Mouse (Mus musculus) fibroblast of lung, adult 2 months (primary cell): Measurements from ENCODE around the gene Atcay.
A peak's percentile ranks its signal among the peaks of the same experiment; 100 is the strongest.
"Not testable (repeated sequence)": the region's sequence is repeated elsewhere in the genome, so short reads cannot be mapped to it uniquely, and the experiment has no call there.

Experiments used
- DNase-seq: peaks from one replicate; pipeline ENCODE4 v3.0.0-alpha.2; 2011; ENCODE audit warnings: low read depth

Gene Atcay

DNA sequence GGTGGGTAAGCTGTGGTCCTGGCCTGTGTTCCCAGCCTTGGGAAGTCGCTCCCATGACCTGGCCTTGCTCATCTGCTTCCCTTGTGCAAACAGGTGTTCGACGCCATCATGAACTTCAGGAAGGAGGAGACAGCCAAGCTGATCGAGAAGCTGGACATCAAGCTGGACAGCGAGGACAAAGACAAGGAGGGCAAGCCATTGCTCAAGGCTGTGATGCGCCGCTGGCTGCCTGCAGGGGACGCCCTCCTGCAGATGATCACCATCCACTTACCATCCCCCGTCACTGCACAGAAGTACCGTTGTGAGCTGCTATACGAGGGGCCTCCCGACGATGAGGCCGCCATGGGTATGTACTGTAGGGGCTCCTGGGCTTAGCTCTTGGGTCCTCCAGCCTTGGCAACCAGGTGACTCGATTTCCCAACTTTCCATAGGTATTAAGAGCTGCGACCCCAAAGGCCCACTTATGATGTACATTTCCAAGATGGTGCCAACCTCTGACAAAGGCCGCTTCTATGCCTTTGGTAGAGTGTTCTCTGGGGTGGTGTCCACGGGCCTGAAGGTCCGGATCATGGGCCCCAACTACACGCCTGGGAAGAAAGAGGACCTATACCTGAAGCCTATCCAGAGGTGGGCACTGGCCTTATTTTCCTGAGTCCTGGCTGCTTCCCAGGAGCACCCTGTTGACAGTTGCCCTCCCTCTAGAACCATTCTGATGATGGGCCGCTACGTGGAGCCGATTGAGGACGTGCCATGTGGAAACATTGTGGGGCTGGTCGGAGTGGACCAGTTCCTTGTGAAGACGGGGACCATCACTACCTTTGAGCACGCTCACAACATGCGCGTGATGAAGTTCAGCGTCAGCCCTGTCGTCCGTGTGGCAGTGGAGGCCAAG lies 50.9 kb downstream of the Atcay start:
- no peak for DNase-seq

DNA sequence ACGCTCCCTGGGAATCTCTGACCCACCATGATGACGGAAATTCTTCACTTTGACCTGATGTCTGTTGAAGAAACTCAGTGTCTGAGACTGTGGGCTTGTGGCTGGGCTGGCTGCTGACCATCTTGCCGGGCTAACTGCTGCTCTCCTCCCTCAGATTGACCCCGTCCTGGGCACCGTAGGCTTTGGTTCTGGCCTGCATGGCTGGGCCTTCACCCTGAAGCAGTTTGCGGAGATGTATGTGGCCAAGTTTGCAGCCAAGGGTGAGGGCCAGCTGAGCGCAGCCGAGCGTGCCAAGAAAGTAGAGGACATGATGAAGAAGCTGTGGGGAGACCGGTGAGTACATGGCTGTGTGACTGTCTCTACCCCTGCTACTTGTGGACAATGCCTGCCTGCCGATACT lies 51.7 kb downstream of the Atcay start:
- DNase-seq: no peak

DNA sequence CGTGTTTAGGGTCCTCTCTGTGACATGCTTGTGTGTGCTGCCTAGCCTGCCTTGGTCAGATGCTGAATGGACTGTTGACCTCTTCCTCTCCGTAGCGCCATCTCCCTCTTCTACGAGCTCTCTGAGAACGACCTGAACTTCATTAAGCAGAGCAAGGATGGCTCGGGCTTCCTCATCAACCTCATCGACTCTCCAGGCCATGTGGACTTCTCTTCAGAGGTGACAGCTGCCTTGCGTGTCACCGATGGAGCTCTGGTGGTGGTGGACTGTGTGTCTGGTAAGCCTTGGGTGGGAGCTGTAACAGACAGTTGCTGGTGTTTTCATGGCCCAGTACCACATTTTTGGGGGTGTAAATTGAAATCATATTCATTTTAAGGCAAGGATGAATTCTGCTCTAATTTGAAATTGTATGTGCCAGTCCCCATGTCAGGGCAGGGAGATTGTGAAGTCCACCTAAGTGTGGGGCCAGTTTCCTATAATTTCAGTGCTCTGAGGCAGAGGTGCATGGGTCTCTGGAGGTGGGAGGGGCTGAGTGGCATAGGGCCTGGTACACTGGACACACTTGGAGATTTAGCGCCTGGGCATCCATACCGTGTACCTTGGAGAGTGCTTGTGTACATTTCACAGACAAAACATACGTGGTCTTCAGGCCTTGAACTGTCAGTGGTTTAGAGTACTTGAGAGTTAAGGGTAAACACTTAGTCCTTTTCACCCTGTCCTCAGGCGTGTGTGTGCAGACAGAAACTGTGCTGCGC lies 52.5 kb downstream of the Atcay start:
- DNase-seq: no peak

DNA sequence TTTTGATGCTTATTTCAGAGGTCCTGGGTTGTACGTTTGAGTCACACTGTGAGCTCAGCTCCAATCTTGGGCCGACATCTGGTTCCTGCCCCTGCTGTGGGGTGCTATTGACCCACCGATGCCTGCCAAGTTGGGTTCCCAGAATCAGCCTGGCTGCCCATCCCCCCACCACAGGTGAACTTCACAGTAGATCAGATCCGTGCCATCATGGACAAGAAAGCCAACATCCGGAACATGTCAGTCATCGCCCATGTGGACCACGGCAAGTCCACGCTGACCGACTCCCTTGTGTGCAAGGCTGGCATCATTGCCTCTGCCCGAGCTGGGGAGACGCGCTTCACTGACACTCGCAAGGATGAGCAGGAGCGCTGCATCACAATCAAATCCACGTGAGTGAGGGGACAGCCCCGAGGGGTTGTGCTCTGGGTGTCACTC lies 53.1 kb downstream of the Atcay start:
- no peak for DNase-seq

DNA sequence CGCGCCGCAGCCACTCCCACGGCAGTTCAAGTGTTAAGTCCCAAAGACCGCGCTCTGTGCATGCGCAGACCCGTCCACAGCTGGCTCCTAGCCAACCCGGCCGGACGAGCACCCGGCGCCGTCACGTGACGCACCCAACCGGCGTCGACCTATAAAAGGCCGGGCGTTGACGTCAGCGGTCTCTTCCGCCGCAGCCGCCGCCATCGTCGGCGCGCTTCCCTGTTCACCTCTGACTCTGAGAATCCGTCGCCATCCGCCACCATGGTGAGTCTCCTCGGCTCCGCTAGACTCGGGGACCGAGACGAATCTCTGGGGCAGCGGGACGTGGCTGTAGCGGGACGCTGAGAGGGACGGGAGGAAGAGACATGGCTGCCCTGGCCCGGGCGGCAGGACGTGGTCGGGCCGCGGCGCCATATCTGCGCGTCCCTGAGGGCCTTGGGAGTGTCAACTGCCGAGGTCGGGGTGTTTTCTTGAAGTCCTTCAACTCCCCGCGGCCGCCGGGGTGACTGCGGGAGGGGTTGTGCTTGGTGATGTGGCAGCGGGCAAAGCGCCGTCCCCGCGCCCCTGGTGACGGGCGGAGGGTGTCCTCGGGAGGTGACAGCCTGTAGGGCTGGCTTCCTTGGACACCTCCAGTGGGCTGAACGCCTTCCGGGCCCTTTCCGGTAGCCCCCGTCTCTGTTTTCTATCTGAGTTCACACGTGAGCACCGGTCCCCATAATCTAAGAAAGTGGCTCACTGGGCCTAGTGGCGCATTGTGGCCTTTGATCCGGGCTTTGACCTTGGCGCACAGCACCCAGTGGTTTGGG lies 54.0 kb downstream of the Atcay start, which contains the start of gene Eef2:
Gene Eef2 (plus strand): TSS at position 166 of the 806 bp plus-strand sequence.
- DNase-seq: no peak

DNA sequence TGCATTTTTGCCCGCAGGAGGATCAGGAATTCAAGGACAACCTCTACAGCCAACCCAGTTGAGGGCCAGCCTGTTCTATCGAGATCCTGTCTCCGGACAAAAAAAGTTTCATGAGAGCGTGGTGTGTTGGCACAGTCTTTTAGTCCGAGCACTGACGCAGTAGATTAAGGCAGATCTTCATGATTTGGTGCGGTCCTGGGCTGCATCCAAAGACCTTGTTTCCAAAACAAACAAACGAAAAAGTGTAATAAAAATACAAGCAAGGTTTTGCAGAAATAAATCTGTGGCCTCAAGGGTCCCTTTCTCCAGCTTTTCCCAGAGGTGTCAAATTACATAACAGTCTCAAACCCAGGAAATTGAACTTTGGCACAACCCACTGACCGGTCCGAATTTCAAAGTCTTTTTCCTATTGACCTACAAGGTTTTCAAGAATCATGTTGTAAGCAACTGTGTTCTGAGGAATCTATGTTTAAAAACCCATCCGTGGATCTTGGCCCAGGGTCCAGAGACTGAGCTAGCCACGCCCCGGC lies 54.6 kb downstream of the Atcay start:
- DNase-seq: peak; percentile 92

DNA sequence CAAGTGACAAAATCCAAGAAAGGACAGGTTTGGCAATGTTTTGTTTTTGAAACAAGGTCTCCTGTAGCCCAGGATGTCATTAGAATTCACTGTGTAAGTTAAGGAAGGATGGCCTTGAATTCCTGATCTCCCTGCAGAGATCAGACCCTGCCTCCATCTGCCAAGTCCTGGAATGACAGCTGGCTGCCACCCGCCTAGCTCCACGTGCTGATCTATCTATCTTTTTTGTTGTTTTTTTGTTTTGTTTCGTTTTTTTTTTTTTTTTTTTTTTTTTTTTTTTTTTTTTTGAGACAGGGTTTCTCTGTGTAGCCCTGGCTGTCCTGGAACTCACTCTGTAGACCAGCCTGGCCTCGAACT lies 55.3 kb downstream of the Atcay start:
- DNase-seq: not testable (repeated sequence)

DNA sequence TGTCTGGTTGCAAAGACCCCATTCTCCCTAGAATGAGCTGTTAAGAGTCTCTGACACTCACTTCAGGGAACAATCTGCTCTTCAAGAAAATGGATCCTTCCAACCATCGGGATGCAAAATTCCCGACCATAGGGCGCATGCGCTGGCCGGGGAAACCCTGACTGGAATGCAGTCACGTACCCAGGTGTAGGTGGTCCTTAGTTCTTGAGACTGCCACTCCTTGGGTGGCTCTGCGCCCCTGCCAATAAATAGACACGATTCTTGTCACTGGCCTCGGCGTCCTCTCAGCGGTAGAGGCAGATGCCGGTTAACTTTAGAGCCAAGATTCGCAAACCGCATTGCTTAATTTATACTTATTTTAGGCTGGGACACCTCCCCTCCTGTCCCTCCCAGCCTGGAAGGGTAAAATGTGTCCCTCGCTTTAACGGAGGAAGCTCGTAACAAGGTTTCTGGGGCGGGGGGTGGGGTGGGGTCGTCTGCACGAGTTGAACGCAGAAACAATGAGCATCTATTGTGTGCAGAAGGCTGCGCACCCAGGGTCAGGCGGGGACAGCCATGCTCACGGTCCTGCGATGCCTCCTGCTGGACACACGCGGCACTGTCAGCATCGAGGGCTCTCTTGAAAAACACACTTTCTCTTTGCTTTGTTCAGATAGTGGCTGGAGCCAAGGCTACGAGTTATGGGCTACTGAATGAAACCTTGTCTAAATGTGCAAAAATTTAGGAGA lies 55.9 kb downstream of the Atcay start:
- DNase-seq: peak; percentile 81

DNA sequence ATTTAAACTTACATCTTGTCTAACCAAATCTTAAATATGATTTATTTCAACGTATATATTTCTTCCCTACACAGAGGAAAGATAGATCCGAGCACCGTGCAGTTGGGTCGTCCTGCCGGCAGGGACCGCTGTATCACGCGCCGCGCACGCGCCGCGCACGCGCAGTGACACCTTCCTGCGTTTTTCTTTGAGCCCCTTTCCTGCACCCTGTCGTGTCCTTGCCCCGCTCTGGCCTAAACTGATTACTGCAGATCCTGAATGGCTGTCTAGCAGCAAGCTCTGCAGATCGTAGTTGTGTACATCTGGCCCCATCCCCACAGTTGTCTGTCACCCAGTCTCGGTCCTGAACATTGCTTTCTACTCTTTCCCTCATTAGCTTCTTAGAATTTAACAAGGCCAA lies 57.5 kb downstream of the Atcay start:
- DNase-seq: no peak

DNA sequence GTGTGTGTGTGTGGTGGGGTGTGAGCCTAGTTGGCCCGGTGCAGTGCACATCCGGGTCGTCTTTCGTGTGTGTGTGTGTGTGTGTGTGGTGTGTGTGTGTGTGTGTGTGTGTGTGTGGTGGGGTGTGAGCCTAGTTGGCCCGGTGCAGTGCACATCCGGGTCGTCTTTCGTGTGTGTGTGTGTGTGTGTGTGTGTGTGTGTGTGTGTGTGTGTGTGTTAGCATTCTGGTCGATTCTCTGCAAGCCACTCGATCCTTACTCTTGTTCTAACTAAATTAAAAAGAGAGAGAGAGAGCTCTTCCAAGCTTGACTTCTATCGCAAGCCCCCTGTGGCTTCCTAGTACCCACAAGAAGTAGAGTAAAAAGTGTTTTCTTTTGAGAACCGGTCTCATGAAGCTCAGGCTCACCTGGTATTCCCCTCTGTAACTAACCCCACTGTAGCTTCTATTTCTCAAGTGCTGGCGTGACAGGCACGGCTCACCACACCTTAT lies 61.2 kb downstream of the Atcay start:
- not testable (repeated sequence) for DNase-seq

DNA sequence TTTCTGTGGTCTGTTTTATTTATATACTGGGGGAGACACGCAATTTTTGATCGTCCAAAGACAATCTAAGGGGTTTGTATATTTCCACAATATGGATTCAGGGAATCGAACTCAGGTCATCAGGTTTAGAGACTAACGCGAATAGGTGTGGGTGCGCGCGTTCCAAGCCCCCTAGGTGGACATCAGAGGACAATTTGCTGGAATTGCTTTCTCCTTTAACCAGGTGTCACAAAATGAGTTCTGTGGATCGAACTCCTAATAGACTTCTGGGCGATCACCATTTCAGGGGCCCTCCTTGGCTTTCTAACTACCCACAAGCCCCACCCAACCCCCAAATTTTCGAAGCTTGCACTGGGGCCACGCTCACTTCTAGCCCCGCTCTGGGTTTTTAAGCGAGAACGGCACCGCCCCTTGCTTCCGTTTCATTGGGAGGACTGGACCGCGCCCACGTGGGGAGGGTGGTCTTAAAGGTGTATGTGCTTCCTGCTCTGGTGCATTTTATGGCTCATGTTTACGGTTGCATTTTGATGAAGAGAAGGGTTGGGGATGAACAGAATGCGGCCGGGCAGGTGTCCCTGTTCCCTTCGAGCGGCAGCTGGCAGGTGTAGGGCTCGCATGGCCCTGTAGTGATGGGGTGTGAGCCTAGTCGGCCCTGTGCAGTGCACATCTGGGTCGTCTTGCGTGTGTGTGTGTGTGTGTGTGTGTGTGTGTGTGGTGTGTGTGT lies 62.0 kb downstream of the Atcay start:
- no peak for DNase-seq

DNA sequence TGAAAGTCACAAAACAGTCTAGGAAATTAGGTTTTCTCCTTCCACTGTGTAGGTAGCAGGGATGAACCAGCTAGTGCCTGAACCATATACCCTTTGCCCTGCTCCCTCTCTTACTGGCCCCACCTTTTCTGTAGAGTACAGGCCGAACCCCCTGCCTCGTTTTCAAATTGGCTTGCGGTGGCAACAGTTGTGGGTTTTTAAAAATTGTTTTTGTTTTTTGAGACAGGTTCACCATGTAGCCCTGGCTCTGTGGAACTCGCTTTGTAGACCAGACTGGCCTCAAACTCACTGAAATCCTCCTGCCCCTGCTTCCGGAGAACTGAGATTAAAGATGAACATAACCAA lies 62.6 kb downstream of the Atcay start:
- no peak for DNase-seq

DNA sequence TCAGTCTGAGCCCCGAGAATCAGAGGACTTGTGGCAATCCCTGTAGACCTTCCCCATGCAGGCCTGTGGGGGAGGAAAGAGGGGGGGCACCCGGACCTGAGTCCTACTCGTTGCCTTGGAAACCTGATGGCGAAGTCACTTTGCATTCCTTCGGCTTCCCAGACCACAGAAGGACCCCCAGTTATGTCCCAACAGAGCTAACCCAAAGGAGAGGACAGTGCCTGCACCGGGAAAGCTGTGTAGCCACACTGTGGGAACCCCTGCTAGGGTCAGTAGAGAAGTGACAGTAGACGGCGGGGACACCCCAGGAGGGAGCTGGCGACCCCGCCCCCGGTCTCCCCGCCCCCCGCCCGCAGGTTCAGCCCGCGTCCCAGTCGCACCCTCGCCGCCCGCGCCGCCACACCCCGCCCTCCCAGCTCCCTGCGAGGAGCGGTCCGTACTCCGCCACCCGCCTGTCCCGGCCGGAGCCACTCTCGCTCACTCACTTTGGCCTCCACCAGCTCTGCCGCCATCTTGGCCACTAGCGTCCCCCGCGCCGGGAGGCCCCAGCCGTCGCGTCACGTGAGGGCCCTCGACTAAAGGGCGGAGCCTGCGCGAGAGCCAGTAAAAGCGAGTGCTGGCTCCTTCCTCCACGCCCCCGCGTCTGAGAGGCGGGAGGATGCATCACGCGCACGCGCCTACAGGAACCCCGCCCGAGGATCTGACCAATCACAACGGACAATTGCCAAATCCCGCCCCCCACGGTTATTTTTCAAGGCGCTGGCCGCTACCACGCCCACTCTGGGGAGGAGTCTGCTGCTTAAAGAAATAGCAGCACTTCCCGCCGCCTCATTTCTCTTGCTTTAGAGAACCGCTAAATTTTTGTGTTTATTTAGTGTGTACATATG lies 63.2 kb downstream of the Atcay start, which contains the start of gene Pias4:
Gene Pias4 (minus strand): TSS at position 724 of the 887 bp plus-strand sequence.
- DNase-seq: peak; percentile 98

DNA sequence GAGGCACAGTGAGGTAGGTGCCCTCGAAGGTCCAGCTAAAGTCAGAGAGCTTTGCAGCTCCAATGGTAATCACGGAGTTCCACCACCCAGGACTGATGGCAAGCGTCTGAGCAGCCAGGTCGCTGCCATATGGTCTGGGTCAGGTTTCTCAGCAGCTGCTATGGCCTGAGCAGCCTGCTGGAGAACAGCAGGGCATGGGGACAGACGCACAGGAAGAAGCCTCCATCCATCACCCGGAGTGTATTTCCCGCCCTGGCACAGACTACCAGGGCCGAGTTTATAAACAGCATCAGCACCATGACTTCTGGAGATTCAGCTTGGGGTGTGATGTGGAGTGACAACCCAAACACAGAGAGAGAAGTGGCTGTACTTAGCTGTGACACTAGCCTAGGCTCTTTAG lies 65.5 kb downstream of the Atcay start:
- DNase-seq: no peak

DNA sequence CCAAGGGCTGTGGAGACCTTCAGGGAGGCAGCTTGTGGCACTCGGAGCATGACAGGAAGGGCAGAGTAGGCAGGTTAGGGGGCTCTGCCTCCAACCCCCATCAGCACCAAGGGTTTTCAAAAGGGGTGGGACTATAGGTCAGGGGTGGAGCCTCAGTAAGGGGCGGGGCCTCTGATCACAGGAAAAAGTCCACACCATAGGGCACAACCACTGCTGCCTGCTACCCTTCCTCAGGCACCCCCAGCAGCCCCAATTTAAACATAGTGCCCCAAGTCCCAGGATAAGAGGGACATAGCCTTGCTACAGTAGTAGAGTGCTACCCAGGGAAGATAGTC lies 68.3 kb downstream of the Atcay start:
- DNase-seq: no peak

DNA sequence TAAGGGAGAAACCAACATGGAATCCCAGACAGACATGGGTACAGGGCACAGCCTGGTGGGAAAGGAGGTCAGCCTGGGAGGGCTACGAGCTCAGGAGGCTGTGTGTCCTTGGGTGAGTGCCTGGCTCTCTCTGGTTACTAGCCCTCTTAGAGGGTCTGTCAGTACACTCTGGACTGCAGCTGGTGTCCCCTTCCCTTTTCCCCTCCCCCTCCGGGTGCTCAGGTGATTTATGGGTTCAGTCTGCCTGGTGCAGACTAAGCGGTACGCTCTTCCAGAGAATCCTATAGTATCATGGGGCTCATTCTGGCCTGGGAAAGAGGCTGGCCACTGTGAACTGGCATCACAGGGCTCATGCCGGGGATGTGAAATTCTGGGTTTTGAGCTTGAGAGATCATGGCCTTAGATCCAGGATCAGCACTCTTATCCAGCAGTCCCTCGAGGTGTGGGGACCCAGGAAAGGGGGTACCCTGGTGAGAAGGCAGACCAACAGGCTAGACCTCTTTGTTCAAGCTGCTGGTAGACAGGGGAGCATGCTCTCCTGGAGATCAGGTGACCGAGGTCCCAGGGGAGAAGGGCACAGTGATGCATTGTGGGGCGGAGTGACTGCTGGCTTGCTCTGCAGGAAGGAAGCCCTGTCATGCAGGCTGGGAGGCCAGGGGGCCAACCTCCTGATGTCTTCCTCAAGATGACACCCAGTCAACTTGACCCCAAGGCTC lies 68.9 kb downstream of the Atcay start:
- DNase-seq: no peak

DNA sequence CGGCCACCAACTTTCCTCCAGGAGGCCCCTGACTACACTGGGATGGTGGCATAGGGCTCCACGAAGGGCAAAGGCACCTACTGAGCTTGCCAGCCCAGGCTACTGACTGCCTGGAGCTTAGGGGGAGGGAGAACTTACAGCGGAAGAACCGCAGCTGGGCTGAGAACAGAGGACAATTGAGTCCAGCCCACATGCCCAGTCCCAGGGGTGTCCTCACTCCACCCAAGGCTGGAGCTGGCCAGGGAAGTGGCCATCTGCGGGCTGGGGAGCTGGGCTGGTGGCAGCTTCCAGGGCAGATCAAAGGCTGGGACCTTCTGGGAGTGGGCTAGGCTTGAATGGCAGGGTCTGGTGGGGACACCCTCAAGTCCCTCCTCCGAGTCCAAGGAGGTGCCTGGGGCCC lies 75.9 kb downstream of the Atcay start:
- DNase-seq: no peak
